Mouse (Mus musculus) stomach, postnatal 0 days (tissue): ENCODE results near the gene Rfx8.

Experiments
- CTCF ChIP-seq: IDR thresholded peaks from 2 replicates; pipeline ENCODE4 v1.5.1; 2016; ENCODE audit warnings: antibody characterized with exemption, low read depth, mild to moderate bottlenecking, moderate library complexity
- EP300 ChIP-seq: optimal IDR thresholded peaks from 2 replicates; pipeline ENCODE3; 2016; ENCODE audit warnings: antibody characterized with exemption

GRCm38 (mm10) chr1:39637139-39637538 lies 83.7 kb downstream of the Rfx8 start:
- TF ChIP-seq CTCF (no peak), EP300 (no peak)
